Mouse (Mus musculus) lung, embryonic 14.5 days (tissue): ENCODE data around the gene Hrh3. TPM values are rescaled to one million over a fixed set of nuclear protein-coding genes. Genes with fewer than 3 reads are reported as not detected.

Experiments
- ATAC-seq: fragments of 200-750 bp; cut with Nextera tagmentation; 2 replicates; pipeline ENCODE4 v1.8.0; 2017; ENCODE audit warnings: mild to moderate bottlenecking, moderate TSS enrichment, moderate library complexity; ENCODE audit not compliant: insufficient read depth
- DNase-seq: peaks from one replicate; pipeline ENCODE4 v3.0.0-alpha.2; 2015
- H3K27ac ChIP-seq: fragments of 300-500 bp; sonication (generic); 2 replicates; pipeline ENCODE4 v1.5.1; 2014; ENCODE audit warnings: low read depth, mild to moderate bottlenecking, moderate library complexity
- H3K27me3 ChIP-seq: fragments of 300-500 bp; sonication (generic); 2 replicates; pipeline ENCODE4 v1.6.1; 2014; ENCODE audit warnings: low read length, control low read depth; ENCODE audit not compliant: insufficient read depth
- H3K36me3 ChIP-seq: fragments of 300-500 bp; sonication (generic); 2 replicates; pipeline ENCODE4 v1.6.1; 2014; ENCODE audit warnings: control low read depth; ENCODE audit not compliant: insufficient read depth
- H3K4me1 ChIP-seq: fragments of 300-500 bp; sonication (generic); 2 replicates; pipeline ENCODE4 v1.6.1; 2014; ENCODE audit warnings: antibody characterized with exemption, control low read depth; ENCODE audit not compliant: insufficient read depth
- H3K4me2 ChIP-seq: fragments of 300-500 bp; sonication (generic); 2 replicates; pipeline ENCODE4 v1.6.1; 2014; ENCODE audit warnings: mild to moderate bottlenecking
- H3K4me3 ChIP-seq: fragments of 300-500 bp; sonication (generic); 2 replicates; pipeline ENCODE4 v1.5.1; 2014; ENCODE audit warnings: low read depth, low read length
- H3K9ac ChIP-seq: fragments of 300-500 bp; sonication (generic); 2 replicates; pipeline ENCODE4 v1.6.1; 2014
- H3K9me3 ChIP-seq: fragments of 300-500 bp; sonication (generic); 2 replicates; pipeline ENCODE4 v1.6.1; 2016; ENCODE audit warnings: low read depth, low read length, control low read depth
- CTCF ChIP-seq: IDR thresholded peaks from 2 replicates; pipeline ENCODE4 v1.5.1; 2016; ENCODE audit warnings: antibody characterized with exemption, low read depth
- WGBS: fragments of 180-500 bp; shearing (Covaris S2); extraction: QIAGEN DNeasy Blood & Tissue Kit; methylation state at CpG from one replicate; pipeline ENCODE4 v1.1.7; 2014; 5-methylcytosine and 5-hydroxymethylcytosine counted together
- polyA plus RNA-seq: library from polyadenylated mRNA; unstranded; fragments of >200 nt; fragmentation: Nextera tagmentation; extraction: Ambion mirVana; gene quantifications from 2 replicates; pipeline ENCODE4 v1.2.1, GENCODE M21; 2014

Gene Hrh3
- polyA plus RNA-seq, 1 experiment from 2014 or later: not detected

GRCm38 (mm10) chr2:180127675-180128074, 23.4 kb upstream of the Hrh3 start:
- H3K27me3 ChIP-seq: no peaks in the 10 kb centered on the region
- ATAC-seq (no peak), DNase-seq (no peak)
- no peak overlapping the region for H3K4me2 ChIP-seq
- H3K4me1 ChIP-seq: no peaks in the 10 kb centered on the region
- WGBS: 69% methylated on average over 1 of the region's 1 CpGs
- H3K9ac ChIP-seq: no peak overlapping the region
- no peak overlapping the region for H3K27ac ChIP-seq
- no peak overlapping the region for H3K4me3 ChIP-seq
- H3K36me3 ChIP-seq: 0 out of 2 replicates have a peak, but pooled peaks cover 4% of the 10 kb centered on the region
- no peak for TF ChIP-seq CTCF
- H3K9me3 ChIP-seq: no peaks in the 10 kb centered on the region

DNA sequence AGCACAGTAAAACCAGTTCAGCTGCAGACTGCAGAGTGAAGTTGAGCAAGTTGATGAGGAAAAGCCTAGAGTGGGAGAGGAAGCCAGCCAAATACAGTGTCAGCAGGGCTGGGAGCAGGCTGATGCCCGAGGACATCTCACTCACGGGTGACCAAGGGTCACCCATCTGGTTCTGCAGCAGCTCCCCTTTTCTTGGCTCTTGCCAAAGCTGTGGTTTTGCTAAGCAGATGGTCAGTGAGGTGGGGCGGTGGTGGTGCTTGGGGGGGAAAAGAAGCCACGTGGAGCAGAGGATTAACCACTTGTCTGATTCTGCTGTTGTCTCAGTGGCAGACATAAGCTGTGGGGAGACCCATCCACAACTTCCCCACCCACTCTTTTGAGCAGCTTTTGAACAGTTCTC, 21.9 kb upstream of the Hrh3 start:
- H3K27me3 ChIP-seq: no peaks in the 10 kb centered on the region
- 0 out of 2 replicates have a peak, but pooled peaks cover 4% of the 10 kb centered on the region for H3K36me3 ChIP-seq
- no peaks in the 10 kb centered on the region for H3K4me1 ChIP-seq
- H3K4me3 ChIP-seq: no peak overlapping the region
- DNase-seq (peak; percentile 52), ATAC-seq (peak; percentile 71)
- no peaks in the 10 kb centered on the region for H3K9me3 ChIP-seq
- WGBS: 15% methylated on average over 4 of the region's 4 CpGs
- H3K9ac ChIP-seq: peak overlapping the region; percentile 20; the same call in 1 of the 2 replicates
- no peak for TF ChIP-seq CTCF
- H3K27ac ChIP-seq: no peak overlapping the region
- H3K4me2 ChIP-seq: no peak overlapping the region

GRCm38 (mm10) chr2:180124192-180124591, 19.9 kb upstream of the Hrh3 start:
- Histone ChIP-seq H3K9me3 (no peaks in the 10 kb centered on the region), H3K4me3 (no peak overlapping the region), H3K27me3 (no peaks in the 10 kb centered on the region), H3K9ac (no peak overlapping the region), H3K36me3 (0 out of 2 replicates have a peak, but pooled peaks cover 4% of the 10 kb centered on the region), H3K27ac (no peak overlapping the region), H3K4me2 (no peak overlapping the region), H3K4me1 (peaks cover 4% of the 10 kb centered on the region; the same call in 1 of the 2 replicates)
- DNase-seq (no peak), ATAC-seq (no peak)
- TF ChIP-seq CTCF: no peak
- 82% methylated on average over 2 of the region's 2 CpGs for whole genome bisulfite sequencing

- no peak overlapping the region for H3K27ac ChIP-seq
- no peak for DNase-seq
- H3K4me3 ChIP-seq: peak overlapping the region; percentile 88
- 55% methylated on average over 5 of the region's 5 CpGs for WGBS
- no peak for ATAC-seq
- H3K4me1 ChIP-seq: peaks cover 25% of the 10 kb centered on the region
- no peak for TF ChIP-seq CTCF
- peak overlapping the region; percentile 93 for H3K4me2 ChIP-seq
- H3K9ac ChIP-seq: peak overlapping the region; percentile 84; the same call in 1 of the 2 replicates
- no peaks in the 10 kb centered on the region for H3K9me3 ChIP-seq
- 0 out of 2 replicates have a peak, but pooled peaks cover 4% of the 10 kb centered on the region for H3K36me3 ChIP-seq
- H3K27me3 ChIP-seq: no peaks in the 10 kb centered on the region
Measured at GRCm38 (mm10) chr2:180120292-180120761, 16.0 kb upstream of the Hrh3 start.

DNA sequence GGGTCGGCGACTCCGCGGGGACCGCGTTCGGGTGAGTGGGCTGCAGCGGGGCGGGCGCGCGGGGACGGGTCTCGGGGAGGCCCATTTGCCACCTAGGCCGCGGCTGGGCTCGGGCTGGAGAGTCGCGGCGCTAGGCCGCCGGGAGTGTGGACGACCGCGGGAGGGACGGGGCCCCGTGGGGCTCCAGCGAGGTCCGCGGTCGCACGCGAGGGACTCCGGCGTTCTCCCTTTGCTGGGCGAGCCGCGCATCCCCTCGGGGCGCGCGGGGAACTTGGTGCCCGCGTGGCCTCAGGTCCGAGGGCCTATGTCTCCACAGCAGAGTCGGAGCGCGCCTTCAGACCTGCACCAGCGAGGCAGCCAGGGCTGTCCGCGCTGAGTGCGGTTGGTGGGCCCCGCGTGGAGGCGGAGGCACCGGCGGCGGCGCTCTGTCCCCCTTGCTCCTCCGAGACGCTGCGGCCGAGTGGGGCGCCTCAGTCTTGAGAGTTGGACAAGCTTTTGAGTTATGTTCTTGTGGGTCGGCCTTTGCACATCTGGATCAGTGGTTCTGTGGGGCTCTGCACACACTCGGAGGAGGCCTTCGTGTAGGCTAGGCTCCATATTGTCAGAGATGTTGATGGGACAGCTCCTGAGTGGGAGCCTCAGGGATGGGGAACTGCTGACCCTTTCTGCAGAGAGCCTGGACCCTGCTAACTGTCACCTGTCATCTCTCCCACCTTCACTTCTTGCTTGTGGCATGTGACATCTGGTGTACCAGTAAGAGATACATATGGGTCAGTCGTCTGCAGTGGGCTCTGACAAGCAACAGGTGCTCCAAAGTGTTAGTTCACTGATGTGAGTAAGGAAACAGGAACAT, 15.4 kb upstream of the Hrh3 start:
- H3K9ac ChIP-seq: peak overlapping the region; percentile 84
- peak overlapping the region; percentile 88 for H3K4me3 ChIP-seq
- peak; percentile 32 for ATAC-seq
- no peak for TF ChIP-seq CTCF
- H3K9me3 ChIP-seq: no peaks in the 10 kb centered on the region
- DNase-seq: peak; percentile 52
- 0 out of 2 replicates have a peak, but pooled peaks cover 4% of the 10 kb centered on the region for H3K36me3 ChIP-seq
- under 1% methylated on average over 68 of the region's 68 CpGs for WGBS
- peak overlapping the region; percentile 93 for H3K4me2 ChIP-seq
- peak overlapping the region; percentile 50; the same call in 1 of the 2 replicates for H3K27ac ChIP-seq
- peaks cover 29% of the 10 kb centered on the region for H3K4me1 ChIP-seq
- H3K27me3 ChIP-seq: no peaks in the 10 kb centered on the region

- under 1% methylated on average over 55 of the region's 55 CpGs for WGBS
- DNase-seq: peak; percentile 99
- Histone ChIP-seq H3K4me3 (peak within 1 kb of the TSS; percentile 88), H3K9ac (peak within 1 kb of the TSS; percentile 84), H3K27me3 (no peaks in the 10 kb centered on the region), H3K4me1 (peaks cover 32% of the 10 kb centered on the region), H3K36me3 (0 out of 2 replicates have a peak, but pooled peaks cover 2% of the 10 kb centered on the region), H3K4me2 (peak within 1 kb of the TSS; percentile 93), H3K27ac (peak within 1 kb of the TSS; percentile 63), H3K9me3 (no peaks in the 10 kb centered on the region)
- no peak for TF ChIP-seq CTCF
- ATAC-seq: peak; percentile 99
Measured at GRCm38 (mm10) chr2:180118661-180119438, 14.6 kb upstream of the Hrh3 start, which contains the start of gene Osbpl2. Gene Osbpl2 (plus strand): TSS chr2:180119306.
